Mouse (Mus musculus) cortical plate, adult 2 months (tissue): ENCODE measurements around the gene Txnrd2.

Experiments used
- CTCF ChIP-seq: fragments of 200-500 bp; IDR thresholded peaks from 2 replicates; pipeline ENCODE4 v1.5.1; 2011; ENCODE audit warnings: mild to moderate bottlenecking, control low read depth, low read length; ENCODE audit not compliant: insufficient read depth; ENCODE audit errors: extremely low read depth
- POLR2A ChIP-seq: fragments of 200-500 bp; IDR thresholded peaks from 2 replicates; pipeline ENCODE4 v1.6.1; 2011; ENCODE audit warnings: mild to moderate bottlenecking, low read length, control low read depth; ENCODE audit not compliant: insufficient read depth; ENCODE audit errors: extremely low read depth

GRCm38 (mm10) chr16:18507200-18507549 lies 81.0 kb downstream of the Txnrd2 start:
- TF ChIP-seq CTCF (no peak), POLR2A (no peak)
